Mouse (Mus musculus): ENCODE measurements around the gene Rab29.

DNA sequence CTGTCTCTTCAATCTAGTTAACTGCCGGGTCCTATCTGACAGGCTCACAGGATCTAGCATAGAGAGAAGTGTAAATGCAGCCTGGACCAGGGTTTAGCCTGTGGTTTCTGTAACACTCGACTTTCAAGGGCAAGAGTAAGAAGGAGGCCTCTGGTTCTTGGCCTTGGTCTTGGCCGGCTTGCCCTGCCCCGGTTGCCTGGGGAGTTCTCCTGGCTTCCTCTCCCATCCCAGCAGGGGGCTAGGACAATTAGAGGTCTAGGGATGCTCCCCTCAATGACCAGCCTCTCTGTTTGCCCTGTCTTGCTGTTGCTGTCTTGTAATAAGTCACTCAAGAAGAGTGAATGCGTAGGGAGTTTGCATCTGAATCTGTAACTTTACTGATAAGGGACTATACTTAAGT lies 37.7 kb upstream of the Rab29 start:
- TF ChIP-seq CTCF (IDR thresholded peaks at IDR 0.05; ENCODE audit: low read depth), result no peak
- TF ChIP-seq EP300 (optimal IDR thresholded peaks at IDR 0.05), result no peak

Data from stomach, postnatal 0 days (tissue).